Mouse (Mus musculus): ENCODE measurements at regions not wholly inside any gene's neighbourhood (a gene's known extent, or its start where the extent isn't known, plus 50 kb on each side); places are given as distances from the start of the nearest gene placed in this dataset.

GRCm38 (mm10) chr13:101049511-101049910 is 216.3 kb upstream of the Slc30a5 start:
- Histone ChIP-seq H3K27me3 (replicated peaks; ENCODE audit: insufficient read depth, low read length) (no peaks in the 10 kb centered on the region), H3K4me2 (replicated peaks; ENCODE audit: low read depth, low read length) (no peak overlapping the region), H3K9me3 (ENCODE audit: low read length) (no peaks in the 10 kb centered on the region), H3K4me3 (ENCODE audit: low read depth, low read length) (no peak overlapping the region), H3K27ac (ENCODE audit: low read length) (no peak overlapping the region), H3K9ac (replicated peaks; ENCODE audit: low read depth) (no peak overlapping the region), H3K4me1 (ENCODE audit: insufficient read depth, low read depth, low read length) (no peaks in the 10 kb centered on the region), H3K36me3 (ENCODE audit: insufficient read depth, low read length) (no peaks in the 10 kb centered on the region)
- ATAC-seq, result no peak
- DNase-seq (ENCODE audit: low spot score), result no peak
- TF ChIP-seq CTCF (IDR thresholded peaks at IDR 0.05) (no peak), EP300 (IDR thresholded peaks at IDR 0.05) (no peak)
- 86% methylated on average over 1 of the region's 1 CpGs for WGBS

- Histone ChIP-seq H3K4me3 (ENCODE audit: low read depth, low read length) (no peak overlapping the region), H3K9ac (replicated peaks; ENCODE audit: low read depth) (no peak overlapping the region), H3K4me2 (replicated peaks; ENCODE audit: low read depth, low read length) (no peak overlapping the region), H3K36me3 (ENCODE audit: insufficient read depth, low read length) (no peaks in the 10 kb centered on the region), H3K27me3 (replicated peaks; ENCODE audit: insufficient read depth, low read length) (no peaks in the 10 kb centered on the region), H3K9me3 (ENCODE audit: low read length) (no peaks in the 10 kb centered on the region), H3K27ac (ENCODE audit: low read length) (no peak overlapping the region), H3K4me1 (ENCODE audit: insufficient read depth, low read depth, low read length) (no peaks in the 10 kb centered on the region)
- DNase-seq (ENCODE audit: low spot score), result peak; percentile 25
- TF ChIP-seq EP300 (IDR thresholded peaks at IDR 0.05), result no peak
- no peak for TF ChIP-seq CTCF (IDR thresholded peaks at IDR 0.05)
- whole genome bisulfite sequencing, result 42% methylated on average over 1 of the region's 1 CpGs
- no peak for ATAC-seq
These were observed 199.4 kb upstream of the Slc30a5 start for GRCm38 (mm10) chr13:101032594-101032993.

- no peak overlapping the region for H3K9ac ChIP-seq (replicated peaks; ENCODE audit: low read depth)
- no peaks in the 10 kb centered on the region for H3K9me3 ChIP-seq (ENCODE audit: low read length)
- H3K27me3 ChIP-seq (replicated peaks; ENCODE audit: insufficient read depth, low read length), result no peaks in the 10 kb centered on the region
- no peak for TF ChIP-seq CTCF (IDR thresholded peaks at IDR 0.05)
- TF ChIP-seq EP300 (IDR thresholded peaks at IDR 0.05), result no peak
- H3K27ac ChIP-seq (ENCODE audit: low read length), result no peak overlapping the region
- no peaks in the 10 kb centered on the region for H3K4me1 ChIP-seq (ENCODE audit: insufficient read depth, low read depth, low read length)
- no peak for DNase-seq (ENCODE audit: low spot score)
- H3K4me2 ChIP-seq (replicated peaks; ENCODE audit: low read depth, low read length), result no peak overlapping the region
- no peaks in the 10 kb centered on the region for H3K36me3 ChIP-seq (ENCODE audit: insufficient read depth, low read length)
- ATAC-seq, result no peak
- H3K4me3 ChIP-seq (ENCODE audit: low read depth, low read length), result no peak overlapping the region
These were observed 192.8 kb upstream of the Slc30a5 start for GRCm38 (mm10) chr13:101026043-101026442.

GRCm38 (mm10) chr13:101025488-101025887 is 192.3 kb upstream of the Slc30a5 start:
- Histone ChIP-seq H3K4me2 (replicated peaks; ENCODE audit: low read depth, low read length) (no peak overlapping the region), H3K4me3 (ENCODE audit: low read depth, low read length) (no peak overlapping the region), H3K4me1 (ENCODE audit: insufficient read depth, low read depth, low read length) (no peaks in the 10 kb centered on the region), H3K36me3 (ENCODE audit: insufficient read depth, low read length) (no peaks in the 10 kb centered on the region), H3K27me3 (replicated peaks; ENCODE audit: insufficient read depth, low read length) (no peaks in the 10 kb centered on the region), H3K27ac (ENCODE audit: low read length) (no peak overlapping the region), H3K9ac (replicated peaks; ENCODE audit: low read depth) (no peak overlapping the region), H3K9me3 (ENCODE audit: low read length) (no peaks in the 10 kb centered on the region)
- DNase-seq (ENCODE audit: low spot score) (no peak), ATAC-seq (no peak)
- 64% methylated on average over 2 of the region's 2 CpGs for WGBS
- TF ChIP-seq CTCF (IDR thresholded peaks at IDR 0.05), result no peak
- no peak for TF ChIP-seq EP300 (IDR thresholded peaks at IDR 0.05)

GRCm38 (mm10) chr13:101024971-101025370 is 191.7 kb upstream of the Slc30a5 start:
- DNase-seq (ENCODE audit: low spot score) (no peak), ATAC-seq (no peak)
- no peaks in the 10 kb centered on the region for H3K36me3 ChIP-seq (ENCODE audit: insufficient read depth, low read length)
- H3K4me2 ChIP-seq (replicated peaks; ENCODE audit: low read depth, low read length), result no peak overlapping the region
- H3K9ac ChIP-seq (replicated peaks; ENCODE audit: low read depth), result no peak overlapping the region
- H3K9me3 ChIP-seq (ENCODE audit: low read length), result no peaks in the 10 kb centered on the region
- H3K27me3 ChIP-seq (replicated peaks; ENCODE audit: insufficient read depth, low read length), result no peaks in the 10 kb centered on the region
- H3K27ac ChIP-seq (ENCODE audit: low read length), result no peak overlapping the region
- H3K4me3 ChIP-seq (ENCODE audit: low read depth, low read length), result no peak overlapping the region
- WGBS, result 85% methylated on average over 2 of the region's 2 CpGs
- TF ChIP-seq EP300 (IDR thresholded peaks at IDR 0.05) (no peak), CTCF (IDR thresholded peaks at IDR 0.05) (no peak)
- no peaks in the 10 kb centered on the region for H3K4me1 ChIP-seq (ENCODE audit: insufficient read depth, low read depth, low read length)

GRCm38 (mm10) chr13:101019272-101019676 is 186.0 kb upstream of the Slc30a5 start:
- TF ChIP-seq EP300 (IDR thresholded peaks at IDR 0.05) (no peak), CTCF (IDR thresholded peaks at IDR 0.05) (no peak)
- Histone ChIP-seq H3K4me2 (replicated peaks; ENCODE audit: low read depth, low read length) (no peak overlapping the region), H3K27ac (ENCODE audit: low read length) (no peak overlapping the region), H3K4me3 (ENCODE audit: low read depth, low read length) (no peak overlapping the region), H3K27me3 (replicated peaks; ENCODE audit: insufficient read depth, low read length) (no peaks in the 10 kb centered on the region), H3K9me3 (ENCODE audit: low read length) (no peaks in the 10 kb centered on the region), H3K4me1 (ENCODE audit: insufficient read depth, low read depth, low read length) (no peaks in the 10 kb centered on the region), H3K9ac (replicated peaks; ENCODE audit: low read depth) (no peak overlapping the region), H3K36me3 (ENCODE audit: insufficient read depth, low read length) (no peaks in the 10 kb centered on the region)
- ATAC-seq (no peak), DNase-seq (ENCODE audit: low spot score) (no peak)
- WGBS, result 63% methylated on average over 7 of the region's 7 CpGs

GRCm38 (mm10) chr13:101017041-101017440 is 183.8 kb upstream of the Slc30a5 start:
- H3K4me1 ChIP-seq (ENCODE audit: insufficient read depth, low read depth, low read length), result no peaks in the 10 kb centered on the region
- no peak overlapping the region for H3K27ac ChIP-seq (ENCODE audit: low read length)
- no peak for ATAC-seq
- 60% methylated on average over 6 of the region's 6 CpGs for WGBS
- TF ChIP-seq EP300 (IDR thresholded peaks at IDR 0.05) (no peak), CTCF (IDR thresholded peaks at IDR 0.05) (no peak)
- H3K9me3 ChIP-seq (ENCODE audit: low read length), result no peaks in the 10 kb centered on the region
- H3K27me3 ChIP-seq (replicated peaks; ENCODE audit: insufficient read depth, low read length), result no peaks in the 10 kb centered on the region
- no peak overlapping the region for H3K9ac ChIP-seq (replicated peaks; ENCODE audit: low read depth)
- H3K4me3 ChIP-seq (ENCODE audit: low read depth, low read length), result no peak overlapping the region
- H3K36me3 ChIP-seq (ENCODE audit: insufficient read depth, low read length), result no peaks in the 10 kb centered on the region
- no peak overlapping the region for H3K4me2 ChIP-seq (replicated peaks; ENCODE audit: low read depth, low read length)
- no peak for DNase-seq (ENCODE audit: low spot score)
